Mouse (Mus musculus): ENCODE measurements around the gene Mrtfb. TPM values are rescaled to one million over a fixed set of nuclear protein-coding genes. Genes with fewer than 3 reads are reported as not detected.
"Not testable (repeated sequence)": the region's sequence is repeated elsewhere in the genome, so short reads cannot be mapped to it uniquely, and the experiment has no call there.

Mrtfb gene
- total RNA-seq, 2 experiments from 2014 or later: 19.8 to 24.9 TPM

GRCm38 (mm10) chr16:13345822-13346221 lies 89.5 kb downstream of the Mrtfb start:
- DNase-seq (ENCODE audit: low spot score in 2 of 2): not testable (repeated sequence)

GRCm38 (mm10) chr16:13350729-13351128 lies 94.4 kb downstream of the Mrtfb start:
- DNase-seq (ENCODE audit: low spot score in 2 of 2): no peak

GRCm38 (mm10) chr16:13351268-13351667 lies 95.0 kb downstream of the Mrtfb start:
- no peak for DNase-seq (ENCODE audit: low spot score in 2 of 2)

GRCm38 (mm10) chr16:13353927-13354326 lies 97.6 kb downstream of the Mrtfb start:
- no peak for DNase-seq (ENCODE audit: low spot score in 2 of 2)

- DNase-seq (ENCODE audit: low spot score in 2 of 2): no peak
Measured at GRCm38 (mm10) chr16:13354431-13354830, 98.2 kb downstream of the Mrtfb start.

GRCm38 (mm10) chr16:13357806-13358679 lies 101.8 kb downstream of the Mrtfb start:
- DNase-seq (ENCODE audit: low spot score in 2 of 2): peak; percentile 44 to 46

- no peak for DNase-seq (ENCODE audit: low spot score in 2 of 2)
Measured at GRCm38 (mm10) chr16:13358741-13359140, 102.5 kb downstream of the Mrtfb start.

GRCm38 (mm10) chr16:13359405-13359858 lies 103.2 kb downstream of the Mrtfb start:
- DNase-seq (ENCODE audit: low spot score in 2 of 2): no peak

GRCm38 (mm10) chr16:13360208-13360607 lies 103.9 kb downstream of the Mrtfb start:
- DNase-seq (ENCODE audit: low spot score in 2 of 2): no peak

GRCm38 (mm10) chr16:13360835-13361234 lies 104.6 kb downstream of the Mrtfb start:
- no peak for DNase-seq (ENCODE audit: low spot score in 2 of 2)

GRCm38 (mm10) chr16:13363141-13363540 lies 106.9 kb downstream of the Mrtfb start:
- DNase-seq (ENCODE audit: low spot score in 2 of 2): no peak

GRCm38 (mm10) chr16:13364145-13364544 lies 107.9 kb downstream of the Mrtfb start:
- DNase-seq (ENCODE audit: low spot score in 2 of 2): no peak

GRCm38 (mm10) chr16:13366256-13366655 lies 110.0 kb downstream of the Mrtfb start:
- DNase-seq (ENCODE audit: low spot score in 2 of 2): no peak

- DNase-seq (ENCODE audit: low spot score in 2 of 2): no peak
Measured at GRCm38 (mm10) chr16:13366802-13367465, 110.7 kb downstream of the Mrtfb start.

- no peak for DNase-seq (ENCODE audit: low spot score in 2 of 2)
Measured at GRCm38 (mm10) chr16:13367466-13367856, 111.2 kb downstream of the Mrtfb start.

- DNase-seq (ENCODE audit: low spot score in 2 of 2): no peak
Measured at GRCm38 (mm10) chr16:13368645-13369044, 112.4 kb downstream of the Mrtfb start.

- peak; percentile 84 to 86 for DNase-seq (ENCODE audit: low spot score in 2 of 2)
Measured at GRCm38 (mm10) chr16:13371740-13372287, 115.5 kb downstream of the Mrtfb start.

- no peak for DNase-seq (ENCODE audit: low spot score in 2 of 2)
Measured at GRCm38 (mm10) chr16:13372899-13373533, 116.7 kb downstream of the Mrtfb start.

- DNase-seq (ENCODE audit: low spot score in 2 of 2): no peak
Measured at GRCm38 (mm10) chr16:13376947-13377486, 120.7 kb downstream of the Mrtfb start.

- no peak for DNase-seq (ENCODE audit: low spot score in 2 of 2)
Measured at GRCm38 (mm10) chr16:13378157-13378556, 121.9 kb downstream of the Mrtfb start.

GRCm38 (mm10) chr16:13379865-13380264 lies 123.6 kb downstream of the Mrtfb start:
- DNase-seq (ENCODE audit: low spot score in 2 of 2): no peak
